Mouse (Mus musculus) cerebellum, adult (tissue): ENCODE data around the gene Zfhx3.

ENCODE experiments used
- ATAC-seq: cut with Nextera tagmentation; 2 replicates; pipeline ENCODE4 v1.9.2; 2017; ENCODE audit warnings: mild to moderate bottlenecking, moderate library complexity, mixed read lengths; ENCODE audit not compliant: insufficient number of reproducible peaks, low FRiP score, low TSS enrichment

Gene Zfhx3

GRCm38 (mm10) chr8:108726541-108727241 is 784.2 kb downstream of the Zfhx3 start:
- ATAC-seq, result no peak

GRCm38 (mm10) chr8:108729169-108729568 is 786.7 kb downstream of the Zfhx3 start:
- no peak for ATAC-seq

- ATAC-seq, result no peak
Measured at GRCm38 (mm10) chr8:108729667-108730329, 787.4 kb downstream of the Zfhx3 start.

- ATAC-seq, result no peak
Measured at GRCm38 (mm10) chr8:108730907-108731440, 788.5 kb downstream of the Zfhx3 start.

- ATAC-seq, result no peak
Measured at GRCm38 (mm10) chr8:108732500-108732899, 790.1 kb downstream of the Zfhx3 start.

GRCm38 (mm10) chr8:108733385-108733784 is 790.9 kb downstream of the Zfhx3 start:
- no peak for ATAC-seq

- ATAC-seq, result no peak
Measured at GRCm38 (mm10) chr8:108736442-108736841, 794.0 kb downstream of the Zfhx3 start.

GRCm38 (mm10) chr8:108738179-108738578 is 795.7 kb downstream of the Zfhx3 start:
- ATAC-seq, result no peak

- no peak for ATAC-seq
Measured at GRCm38 (mm10) chr8:108739517-108739916, 797.1 kb downstream of the Zfhx3 start.

GRCm38 (mm10) chr8:108740443-108740842 is 798.0 kb downstream of the Zfhx3 start:
- no peak for ATAC-seq

- no peak for ATAC-seq
Measured at GRCm38 (mm10) chr8:108741651-108742050, 799.2 kb downstream of the Zfhx3 start.

GRCm38 (mm10) chr8:108742465-108742864 is 800.0 kb downstream of the Zfhx3 start:
- no peak for ATAC-seq

- no peak for ATAC-seq
Measured at GRCm38 (mm10) chr8:108743238-108743637, 800.8 kb downstream of the Zfhx3 start.

- no peak for ATAC-seq
Measured at GRCm38 (mm10) chr8:108745551-108745950, 803.1 kb downstream of the Zfhx3 start.

GRCm38 (mm10) chr8:108748095-108748494 is 805.7 kb downstream of the Zfhx3 start:
- no peak for ATAC-seq

- no peak for ATAC-seq
Measured at GRCm38 (mm10) chr8:108748851-108749376, 806.5 kb downstream of the Zfhx3 start.

GRCm38 (mm10) chr8:108750806-108751205 is 808.4 kb downstream of the Zfhx3 start:
- no peak for ATAC-seq

- no peak for ATAC-seq
Measured at GRCm38 (mm10) chr8:108754556-108754955, 812.1 kb downstream of the Zfhx3 start.

GRCm38 (mm10) chr8:108755400-108756325 is 813.2 kb downstream of the Zfhx3 start:
- peak; percentile 52 for ATAC-seq
